Mouse (Mus musculus) neural tube, embryonic 11.5 days (tissue): Measurements from ENCODE around the gene Ncstn. TPM values are rescaled to one million over a fixed set of nuclear protein-coding genes. Genes with fewer than 3 reads are reported as not detected.

ENCODE experiments used
- ATAC-seq: fragments of 200-750 bp; cut with Nextera tagmentation; 2 replicates; pipeline ENCODE4 v1.8.0; 2017; ENCODE audit warnings: moderate number of reproducible peaks, mild to moderate bottlenecking, moderate TSS enrichment, moderate library complexity; ENCODE audit not compliant: insufficient read depth, low FRiP score, low TSS enrichment
- DNase-seq: peaks from one replicate; pipeline ENCODE4 v3.0.0-alpha.2; 2015; ENCODE audit warnings: low spot score
- H3K27ac ChIP-seq: fragments of 300-500 bp; sonication (generic); 2 replicates; pipeline ENCODE4 v1.5.1; 2014; ENCODE audit warnings: low read depth, mild to moderate bottlenecking, low read length
- H3K27me3 ChIP-seq: fragments of 300-500 bp; sonication (generic); 2 replicates; pipeline ENCODE4 v1.6.1; 2014; ENCODE audit warnings: mild to moderate bottlenecking, low read length, mixed read lengths; ENCODE audit not compliant: control insufficient read depth, insufficient read depth
- H3K36me3 ChIP-seq: fragments of 300-500 bp; sonication (generic); 2 replicates; pipeline ENCODE4 v1.6.1; 2014; ENCODE audit warnings: mild to moderate bottlenecking, low read length, moderate library complexity, mixed read lengths; ENCODE audit not compliant: control insufficient read depth, insufficient read depth
- H3K4me1 ChIP-seq: fragments of 300-500 bp; sonication (generic); 2 replicates; pipeline ENCODE4 v1.6.1; 2014; ENCODE audit warnings: low read length, mixed read lengths; ENCODE audit not compliant: control insufficient read depth, insufficient read depth
- H3K4me2 ChIP-seq: fragments of 300-500 bp; sonication (generic); 2 replicates; pipeline ENCODE4 v1.6.1; 2014; ENCODE audit warnings: low read depth, mild to moderate bottlenecking, moderate library complexity
- H3K4me3 ChIP-seq: fragments of 300-500 bp; sonication (generic); 2 replicates; pipeline ENCODE4 v1.5.1; 2014; ENCODE audit warnings: low read depth, low read length
- H3K9ac ChIP-seq: fragments of 300-500 bp; sonication (generic); 2 replicates; pipeline ENCODE4 v1.6.1; 2014; ENCODE audit warnings: mild to moderate bottlenecking, low read length
- H3K9me3 ChIP-seq: fragments of 300-500 bp; sonication (generic); 2 replicates; pipeline ENCODE4 v1.6.1; 2016; ENCODE audit warnings: low read length; ENCODE audit not compliant: control insufficient read depth
- WGBS: fragments of 180-500 bp; shearing (Covaris S2); extraction: QIAGEN DNeasy Blood & Tissue Kit; methylation state at CpG from one replicate; pipeline ENCODE4 v1.1.7; 2014; 5-methylcytosine and 5-hydroxymethylcytosine counted together
- polyA plus RNA-seq: library from polyadenylated mRNA; unstranded; fragments of >200 nt; fragmentation: Nextera tagmentation; extraction: Ambion mirVana; gene quantifications from 2 replicates; pipeline ENCODE4 v1.2.1, GENCODE M21; 2014

Gene Ncstn
- 122 and 132 TPM in 2 replicates for polyA plus RNA-seq

- Histone ChIP-seq H3K27ac (peak within 1 kb of the TSS; percentile 46; the same call in 1 of the 2 replicates), H3K27me3 (no peaks in the 10 kb centered on the region), H3K9me3 (no peaks in the 10 kb centered on the region), H3K4me2 (peak within 1 kb of the TSS; percentile 82), H3K4me3 (peak within 1 kb of the TSS; percentile 91), H3K4me1 (peaks cover 6% of the 10 kb centered on the region; the same call in 1 of the 2 replicates), H3K9ac (peak within 1 kb of the TSS; percentile 93), H3K36me3 (peaks cover 6% of the 10 kb centered on the region)
- DNase-seq (peak; percentile 95), ATAC-seq (peak; percentile 94)
- under 1% methylated on average over 40 of the region's 40 CpGs for WGBS
Measured at GRCm38 (mm10) chr1:172082101-172082898, at the start of gene Ncstn, which contains the start of gene Copa. Ncstn (minus strand) TSS chr1:172082795. Copa (plus strand) TSS chr1:172082529.

DNA sequence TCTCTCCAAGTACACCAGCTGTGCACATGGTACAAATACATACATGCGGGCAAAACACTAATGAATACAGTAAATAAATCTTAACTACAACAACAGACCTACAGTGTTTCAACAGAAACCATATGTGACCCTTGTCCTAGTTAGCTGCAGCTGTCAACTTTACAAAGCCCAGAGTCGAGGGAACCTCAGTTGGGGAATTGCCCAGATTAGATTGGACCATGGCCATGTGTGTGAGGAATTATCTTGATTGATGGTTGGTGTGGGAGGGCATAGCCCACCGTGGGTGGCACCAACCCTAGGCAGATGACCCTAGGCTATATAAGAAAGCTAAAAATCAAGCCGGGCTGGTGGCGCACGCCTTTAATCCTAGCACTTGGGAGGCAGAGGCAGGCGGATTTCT, 49.7 kb upstream of the Ncstn start:
- H3K4me2 ChIP-seq: no peak overlapping the region
- no peak overlapping the region for H3K9ac ChIP-seq
- H3K9me3 ChIP-seq: no peaks in the 10 kb centered on the region
- no peak overlapping the region for H3K27ac ChIP-seq
- peaks cover 35% of the 10 kb centered on the region for H3K36me3 ChIP-seq
- no peak overlapping the region for H3K4me3 ChIP-seq
- DNase-seq (no peak), ATAC-seq (no peak)
- WGBS: 86% methylated on average over 7 of the region's 7 CpGs
- H3K27me3 ChIP-seq: no peaks in the 10 kb centered on the region
- H3K4me1 ChIP-seq: peaks cover 5% of the 10 kb centered on the region

GRCm38 (mm10) chr1:172129780-172130179, 47.2 kb upstream of the Ncstn start:
- Histone ChIP-seq H3K4me3 (no peak overlapping the region), H3K36me3 (peaks cover 32% of the 10 kb centered on the region), H3K4me2 (no peak overlapping the region), H3K9me3 (no peaks in the 10 kb centered on the region), H3K4me1 (peaks cover 5% of the 10 kb centered on the region), H3K9ac (no peak overlapping the region), H3K27ac (no peak overlapping the region), H3K27me3 (no peaks in the 10 kb centered on the region)
- 95% methylated on average over 5 of the region's 5 CpGs for WGBS
- no peak for DNase-seq
- no peak for ATAC-seq

- H3K9ac ChIP-seq: no peak overlapping the region
- no peaks in the 10 kb centered on the region for H3K9me3 ChIP-seq
- DNase-seq (peak; percentile 25), ATAC-seq (no peak)
- H3K36me3 ChIP-seq: peaks cover 27% of the 10 kb centered on the region
- H3K27ac ChIP-seq: no peak overlapping the region
- H3K27me3 ChIP-seq: no peaks in the 10 kb centered on the region
- 74% methylated on average over 2 of the region's 2 CpGs for WGBS
- H3K4me1 ChIP-seq: peaks cover 5% of the 10 kb centered on the region
- H3K4me3 ChIP-seq: no peak overlapping the region
- no peak overlapping the region for H3K4me2 ChIP-seq
Measured at GRCm38 (mm10) chr1:172129108-172129507, 46.5 kb upstream of the Ncstn start.

GRCm38 (mm10) chr1:172128563-172128962, 46.0 kb upstream of the Ncstn start:
- 95% methylated on average over 15 of the region's 15 CpGs for whole genome bisulfite sequencing
- Histone ChIP-seq H3K27me3 (no peaks in the 10 kb centered on the region), H3K36me3 (peaks cover 25% of the 10 kb centered on the region), H3K4me3 (no peak overlapping the region), H3K9me3 (no peaks in the 10 kb centered on the region), H3K4me2 (no peak overlapping the region), H3K27ac (no peak overlapping the region), H3K9ac (no peak overlapping the region), H3K4me1 (peaks cover 5% of the 10 kb centered on the region)
- ATAC-seq (no peak), DNase-seq (no peak)

GRCm38 (mm10) chr1:172127487-172127886, 44.9 kb upstream of the Ncstn start:
- ATAC-seq (no peak), DNase-seq (no peak)
- H3K36me3 ChIP-seq: peaks cover 23% of the 10 kb centered on the region
- peak overlapping the region; percentile 85 for H3K9ac ChIP-seq
- H3K4me1 ChIP-seq: peaks cover 5% of the 10 kb centered on the region
- H3K27me3 ChIP-seq: no peaks in the 10 kb centered on the region
- H3K4me2 ChIP-seq: peak overlapping the region; percentile 72
- H3K27ac ChIP-seq: no peak overlapping the region
- H3K9me3 ChIP-seq: no peaks in the 10 kb centered on the region
- 66% methylated on average over 5 of the region's 5 CpGs for WGBS
- H3K4me3 ChIP-seq: peak overlapping the region; percentile 78

GRCm38 (mm10) chr1:172126376-172127347, 44.1 kb upstream of the Ncstn start, which contains the start of gene Pex19:
Pex19 (plus strand) TSS chr1:172126755.
- DNase-seq: peak; percentile 93
- Histone ChIP-seq H3K36me3 (peaks cover 16% of the 10 kb centered on the region), H3K4me1 (peaks cover 5% of the 10 kb centered on the region), H3K9ac (peak within 1 kb of the TSS; percentile 85), H3K27ac (peak within 1 kb of the TSS; percentile 44; the same call in 1 of the 2 replicates), H3K27me3 (no peaks in the 10 kb centered on the region), H3K9me3 (no peaks in the 10 kb centered on the region), H3K4me3 (peak within 1 kb of the TSS; percentile 78), H3K4me2 (peak within 1 kb of the TSS; percentile 72)
- under 1% methylated on average over 42 of the region's 42 CpGs for WGBS
- peak; percentile 98 for ATAC-seq

DNA sequence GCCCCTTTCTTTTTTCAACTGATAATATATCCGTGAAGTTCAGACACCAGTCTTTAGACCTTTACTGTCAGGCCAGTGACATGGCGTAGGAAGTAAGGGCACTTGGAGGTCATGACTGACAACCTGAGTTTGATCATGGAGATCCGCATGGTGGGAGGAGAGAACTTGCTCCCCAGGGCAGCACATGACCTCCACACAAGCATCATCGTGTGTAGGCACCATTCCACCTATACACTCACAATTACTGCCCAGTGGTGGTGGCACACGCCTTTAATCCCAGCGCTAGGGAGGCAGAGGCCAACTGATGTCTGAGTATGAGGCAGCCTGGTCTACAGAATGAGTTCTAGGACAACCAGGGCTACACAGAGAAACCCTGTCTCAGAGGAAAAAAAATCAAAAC, 42.0 kb upstream of the Ncstn start:
- Histone ChIP-seq H3K27ac (no peak overlapping the region), H3K4me3 (no peak overlapping the region), H3K4me2 (no peak overlapping the region), H3K36me3 (peaks cover 23% of the 10 kb centered on the region), H3K9ac (no peak overlapping the region), H3K9me3 (no peaks in the 10 kb centered on the region), H3K4me1 (peaks cover 5% of the 10 kb centered on the region), H3K27me3 (no peaks in the 10 kb centered on the region)
- no peak for ATAC-seq
- no peak for DNase-seq
- 84% methylated on average over 6 of the region's 6 CpGs for WGBS
